ENCODE assay signal across 31 mouse cellular contexts in the genomic region with DNA sequence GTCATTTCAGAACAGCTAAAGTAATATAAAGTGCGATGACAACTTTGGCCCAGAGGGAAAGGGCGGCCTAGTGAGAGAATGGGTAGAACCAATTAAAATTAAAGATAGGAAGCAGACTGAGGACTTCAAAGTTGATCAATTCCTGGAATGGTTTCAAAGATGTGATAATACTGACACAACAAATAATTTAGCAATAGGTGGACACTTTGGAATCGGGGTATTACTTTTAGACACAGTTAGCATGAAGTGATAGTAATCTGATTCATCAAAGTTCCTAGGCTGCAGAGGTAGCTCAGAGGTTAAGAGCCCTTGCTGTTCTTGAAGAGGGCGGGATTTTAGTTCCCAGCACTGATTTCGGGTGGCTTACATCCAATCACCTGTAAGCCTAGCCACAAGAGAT. TPM values are rescaled to one million over a fixed set of nuclear protein-coding genes. Genes with fewer than 3 reads are reported as not detected.
"Had no signal": no experiment of that assay in that cellular context is flagged by ENCODE, and none has a peak within 500 bp of the region (broad histone marks: within the 10 kb centered on the region; RNA-seq: fewer than 3 reads in every experiment).

No protein-coding gene starts in this region.

- H3K36me3 ChIP-seq: embryonic facial prominence, embryonic 12.5 days; embryonic facial prominence, embryonic 13.5 days; embryonic facial prominence, embryonic 15.5 days; forebrain, embryonic 12.5 days; forebrain, embryonic 15.5 days had no signal

- H3K9ac ChIP-seq: embryonic facial prominence, embryonic 12.5 days; embryonic facial prominence, embryonic 13.5 days; embryonic facial prominence, embryonic 15.5 days; forebrain, embryonic 12.5 days; forebrain, embryonic 13.5 days; forebrain, embryonic 15.5 days; forebrain, postnatal 0 days had no signal

- H3K4me1 ChIP-seq: embryonic facial prominence, embryonic 10.5 days; embryonic facial prominence, embryonic 12.5 days; embryonic facial prominence, embryonic 13.5 days; embryonic facial prominence, embryonic 15.5 days; forebrain, embryonic 10.5 days; forebrain, embryonic 12.5 days; forebrain, embryonic 13.5 days; forebrain, embryonic 15.5 days had no signal

- H3K4me3 ChIP-seq: embryonic facial prominence, embryonic 10.5 days; embryonic facial prominence, embryonic 12.5 days; embryonic facial prominence, embryonic 13.5 days; embryonic facial prominence, embryonic 15.5 days; erythroblast, embryonic 14.5 days; forebrain, embryonic 10.5 days; forebrain, embryonic 12.5 days; forebrain, embryonic 13.5 days; forebrain, embryonic 15.5 days; gastrocnemius, adult 2 months; heart, adult 2 months had no signal

- H3K27me3 ChIP-seq: embryonic facial prominence, embryonic 12.5 days; embryonic facial prominence, embryonic 15.5 days; forebrain, embryonic 13.5 days; forebrain, embryonic 15.5 days had no signal

- H3K9me3 ChIP-seq: embryonic facial prominence, embryonic 10.5 days; embryonic facial prominence, embryonic 12.5 days; embryonic facial prominence, embryonic 13.5 days; embryonic facial prominence, embryonic 15.5 days; forebrain, embryonic 10.5 days; forebrain, embryonic 12.5 days; forebrain, embryonic 13.5 days; forebrain, embryonic 15.5 days had no signal

- ATAC-seq: forebrain, embryonic 13.5 days; forebrain, embryonic 14.5 days; forebrain, embryonic 15.5 days; forebrain, embryonic 16.5 days; forebrain, postnatal 0 days had no signal

- DNase-seq: cerebellum, adult 2 months; cerebellum, adult 8-10 months; cerebellum, adult 9-10 months; cerebellum, adult 9-11 months; cerebellum, postnatal 10 days; cerebellum, postnatal 14 days; cerebellum, postnatal 25 days; cerebellum, postnatal 36 days; embryo, embryonic 11 days; forebrain, postnatal 0 days; gastrocnemius, adult 2 months; gastrocnemius, postnatal 10 days; gastrocnemius, postnatal 14 days; gastrocnemius, postnatal 25 days; gastrocnemius, postnatal 36 days; heart, adult 11 months; heart, adult 18-20 months; heart, adult 2 months had no signal

- H3K4me2 ChIP-seq: embryonic facial prominence, embryonic 12.5 days; embryonic facial prominence, embryonic 13.5 days; embryonic facial prominence, embryonic 15.5 days; forebrain, embryonic 12.5 days; forebrain, embryonic 13.5 days; forebrain, embryonic 15.5 days had no signal

- H3K27ac ChIP-seq: embryonic facial prominence, embryonic 10.5 days; embryonic facial prominence, embryonic 12.5 days; embryonic facial prominence, embryonic 13.5 days; embryonic facial prominence, embryonic 15.5 days; forebrain, embryonic 10.5 days; forebrain, embryonic 12.5 days; forebrain, embryonic 13.5 days; forebrain, embryonic 15.5 days; gastrocnemius, adult 2 months; heart, adult 2 months had no signal

RNA-seq across cellular contexts. Expression of gene Kcne1l, which starts 29.4 kb away (rescaled TPM):
- total RNA-seq: common myeloid progenitor, adult 5-6 weeks; granulocyte monocyte progenitor cell, adult 5-6 weeks; heart, adult 2 months had no signal
- polyA plus RNA-seq: erythroblast, embryonic 14.5 days had no signal
